Mouse (Mus musculus): ENCODE measurements around the gene Fgd5.

DNA sequence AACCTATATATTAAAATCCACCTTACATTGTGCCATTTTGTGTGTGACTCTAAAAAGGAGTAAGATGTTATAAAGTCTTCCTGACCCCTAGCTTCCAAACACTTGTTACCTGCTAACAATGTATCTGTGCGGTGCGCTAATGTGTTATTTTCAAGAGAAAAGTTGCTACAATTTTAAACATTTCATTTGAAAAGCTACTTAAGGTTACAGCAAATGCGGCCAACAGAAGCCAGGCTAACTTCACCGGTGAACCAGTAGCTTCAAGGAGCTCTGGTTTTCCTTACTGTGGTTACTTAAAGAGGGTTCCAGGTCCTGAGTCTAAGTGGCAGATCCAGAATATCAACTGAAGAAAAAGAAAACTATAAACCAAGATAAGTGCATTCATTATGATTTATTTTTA lies 111.3 kb downstream of the Fgd5 start:
- TF ChIP-seq CTCF (IDR thresholded peaks at IDR 0.05; ENCODE audit: low read depth, low read length) (no peak), POLR2A (IDR thresholded peaks at IDR 0.05; ENCODE audit: borderline replicate concordance, low read depth, low read length) (no peak)

Data from bone marrow macrophage, adult 2 months (primary cell).